In genomic region chr3:40410749-40411310, GRCm38 (mm10) we compare ENCODE assay signal across 11 mouse cellular contexts.
"Had no signal": no experiment of that assay in that cellular context is flagged by ENCODE, and none has a peak within 500 bp of the region (broad histone marks: within the 10 kb centered on the region; RNA-seq: fewer than 3 reads in every experiment).

No protein-coding gene starts in this region.

- H3K9ac ChIP-seq: intestine, embryonic 15.5 days; limb, embryonic 15.5 days; liver, embryonic 13.5 days; neural tube, embryonic 15.5 days had no signal

- H3K4me2 ChIP-seq: intestine, embryonic 15.5 days; limb, embryonic 15.5 days; liver, embryonic 13.5 days; neural tube, embryonic 15.5 days had no signal

- H3K4me3 ChIP-seq: intestine, embryonic 15.5 days; left cerebral cortex, adult 2 months; limb, embryonic 15.5 days; liver, embryonic 13.5 days; myocyte; neural tube, embryonic 15.5 days had no signal

- H3K9me3 ChIP-seq: intestine, embryonic 15.5 days; limb, embryonic 15.5 days; liver, embryonic 13.5 days; neural tube, embryonic 15.5 days had no signal

- H3K27me3 ChIP-seq: intestine, embryonic 15.5 days; limb, embryonic 15.5 days; liver, embryonic 13.5 days; neural tube, embryonic 15.5 days had no signal

- H3K27ac ChIP-seq: intestine, embryonic 15.5 days; left cerebral cortex, adult 2 months; limb, embryonic 15.5 days; liver, embryonic 13.5 days; neural tube, embryonic 15.5 days had no signal

- DNase-seq: liver, embryonic 13.5 days; lung, adult 2 months; midbrain, embryonic 14.5 days; right cerebral cortex, adult 18-20 months; right cerebral cortex, postnatal 25 days; thymus, postnatal 36 days had no signal

- H3K36me3 ChIP-seq: intestine, embryonic 15.5 days; limb, embryonic 15.5 days; liver, embryonic 13.5 days; neural tube, embryonic 15.5 days had no signal

- ATAC-seq: intestine, embryonic 15.5 days had no signal

- H3K4me1 ChIP-seq: intestine, embryonic 15.5 days; liver, embryonic 13.5 days; neural tube, embryonic 15.5 days had no signal
